Mouse (Mus musculus): Measurements from ENCODE around the gene Nat10. TPM values are rescaled to one million over a fixed set of nuclear protein-coding genes. Genes with fewer than 3 reads are reported as not detected.

Gene Nat10
- polyA plus RNA-seq, 1 experiment from 2014 or later: 15.8 TPM

- H3K4me3 ChIP-seq: no peak overlapping the region
- peak overlapping the region; percentile 37; the same call in 1 of the 2 replicates for H3K27ac ChIP-seq (replicated peaks)
- no peak overlapping the region for H3K9ac ChIP-seq
- ATAC-seq (ENCODE audit: extremely low read depth, insufficient number of reproducible peaks, low FRiP score, low TSS enrichment): no peak
- 64% methylated on average over 5 of the region's 5 CpGs for WGBS
- H3K4me2 ChIP-seq: no peak overlapping the region
- H3K27me3 ChIP-seq (replicated peaks): no peaks in the 10 kb centered on the region
- H3K4me1 ChIP-seq: peaks cover 29% of the 10 kb centered on the region
- peaks cover 4% of the 10 kb centered on the region for H3K36me3 ChIP-seq
- H3K9me3 ChIP-seq: no peaks in the 10 kb centered on the region
Measured at GRCm38 (mm10) chr2:103690828-103691227, 70.2 kb downstream of the Nat10 start.

- Histone ChIP-seq H3K9ac (no peak overlapping the region), H3K9me3 (no peaks in the 10 kb centered on the region), H3K4me1 (peaks cover 28% of the 10 kb centered on the region), H3K27me3 (replicated peaks) (no peaks in the 10 kb centered on the region), H3K4me3 (no peak overlapping the region), H3K27ac (replicated peaks) (peak overlapping the region; percentile 37), H3K36me3 (peaks cover 4% of the 10 kb centered on the region), H3K4me2 (no peak overlapping the region)
- ATAC-seq (ENCODE audit: extremely low read depth, insufficient number of reproducible peaks, low FRiP score, low TSS enrichment): no peak; the same call in 1 of the 2 replicates
- 45% methylated on average over 6 of the region's 6 CpGs for WGBS
Measured at GRCm38 (mm10) chr2:103690425-103690824, 70.6 kb downstream of the Nat10 start.

DNA sequence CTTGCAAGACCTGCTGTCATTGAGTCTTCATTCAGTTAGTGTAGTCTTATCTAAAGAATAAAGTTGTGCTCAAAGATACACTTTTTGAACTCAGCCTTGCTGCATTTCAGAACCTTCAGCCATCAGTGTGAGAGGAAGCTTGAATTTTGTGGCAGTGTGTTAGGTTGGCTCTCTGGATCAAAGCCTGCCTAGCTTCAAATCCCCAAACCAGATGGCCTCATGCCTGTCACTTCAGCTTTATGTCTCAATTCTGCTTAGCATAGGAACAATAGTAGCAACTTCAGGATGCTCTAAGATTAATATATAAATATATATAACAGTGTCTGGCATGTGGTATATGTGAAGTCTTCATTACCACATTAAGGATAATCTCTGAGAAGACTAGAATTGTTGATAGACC is 73.2 kb downstream of the Nat10 start:
- Histone ChIP-seq H3K36me3 (peaks cover 11% of the 10 kb centered on the region), H3K4me1 (peaks cover 42% of the 10 kb centered on the region), H3K9ac (no peak overlapping the region), H3K27me3 (replicated peaks) (no peaks in the 10 kb centered on the region), H3K4me3 (no peak overlapping the region), H3K9me3 (no peaks in the 10 kb centered on the region), H3K4me2 (no peak overlapping the region), H3K27ac (replicated peaks) (no peak overlapping the region)
- ATAC-seq (ENCODE audit: extremely low read depth, insufficient number of reproducible peaks, low FRiP score, low TSS enrichment): no peak

DNA sequence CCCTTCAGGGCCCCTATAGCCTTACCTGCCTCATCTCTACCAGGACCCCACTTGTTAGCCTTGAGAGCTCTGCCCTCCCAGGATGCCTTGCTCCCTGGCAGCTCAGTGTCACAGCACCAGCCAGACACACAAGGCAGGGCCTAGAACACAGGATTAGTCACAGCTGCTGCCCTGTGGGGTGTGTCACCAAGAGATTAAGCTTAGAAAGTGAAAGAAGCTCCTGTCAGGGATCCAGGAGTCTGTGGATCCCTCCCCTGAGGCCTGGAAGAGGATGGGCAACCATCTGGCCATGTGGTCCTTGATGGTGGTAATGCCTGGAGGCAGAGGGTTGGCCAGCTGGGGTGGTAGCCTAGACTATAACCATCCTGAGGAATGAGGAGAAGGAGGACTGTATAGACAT is 73.9 kb downstream of the Nat10 start:
- H3K27ac ChIP-seq (replicated peaks): no peak overlapping the region
- no peak for ATAC-seq (ENCODE audit: extremely low read depth, insufficient number of reproducible peaks, low FRiP score, low TSS enrichment)
- no peak overlapping the region for H3K4me2 ChIP-seq
- H3K9ac ChIP-seq: no peak overlapping the region
- H3K4me3 ChIP-seq: no peak overlapping the region
- H3K36me3 ChIP-seq: peaks cover 11% of the 10 kb centered on the region
- no peaks in the 10 kb centered on the region for H3K27me3 ChIP-seq (replicated peaks)
- peaks cover 50% of the 10 kb centered on the region for H3K4me1 ChIP-seq
- H3K9me3 ChIP-seq: no peaks in the 10 kb centered on the region

- Histone ChIP-seq H3K4me3 (no peak overlapping the region), H3K9ac (peak overlapping the region; percentile 44; the same call in 1 of the 2 replicates), H3K27ac (replicated peaks) (peak overlapping the region; percentile 17; the same call in 1 of the 2 replicates), H3K9me3 (no peaks in the 10 kb centered on the region), H3K27me3 (replicated peaks) (no peaks in the 10 kb centered on the region), H3K4me2 (no peak overlapping the region), H3K36me3 (peaks cover 11% of the 10 kb centered on the region), H3K4me1 (peaks cover 43% of the 10 kb centered on the region)
- no peak for ATAC-seq (ENCODE audit: extremely low read depth, insufficient number of reproducible peaks, low FRiP score, low TSS enrichment)
- 79% methylated on average over 4 of the region's 4 CpGs for WGBS
Measured at GRCm38 (mm10) chr2:103685581-103685980, 75.5 kb downstream of the Nat10 start.

DNA sequence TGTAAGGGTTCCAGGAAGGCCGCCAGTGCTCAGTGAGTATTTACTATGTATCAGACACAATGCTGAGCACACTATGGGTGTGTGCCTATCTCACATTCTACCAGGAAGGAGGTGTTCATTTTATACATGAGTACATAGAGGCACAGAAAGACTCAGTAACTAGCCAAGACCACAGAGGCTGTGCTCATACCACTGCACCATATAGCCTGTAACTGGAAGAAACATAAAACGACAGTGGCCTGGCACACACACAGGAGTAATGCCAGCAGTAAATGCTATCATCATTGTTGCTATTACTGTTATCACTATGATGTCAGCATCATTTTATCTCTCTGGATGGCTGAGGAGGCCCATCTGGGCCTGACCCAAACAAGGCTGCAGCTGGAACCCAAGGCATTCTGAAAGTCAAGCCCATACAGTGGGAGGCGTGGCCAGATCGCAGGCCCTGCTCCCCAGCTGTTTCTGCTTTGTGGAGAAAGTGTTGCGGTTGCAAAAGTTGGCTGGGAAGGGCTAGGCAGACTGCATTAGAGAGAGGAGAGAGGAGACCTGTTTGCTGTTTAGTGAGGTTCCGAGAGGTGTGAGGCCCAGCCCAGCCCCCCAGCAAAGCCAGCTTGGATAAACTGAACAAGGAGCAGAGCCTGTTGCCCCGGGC is 76.0 kb downstream of the Nat10 start:
- Histone ChIP-seq H3K4me2 (no peak overlapping the region), H3K9ac (peak overlapping the region; percentile 44; the same call in 1 of the 2 replicates), H3K36me3 (peaks cover 11% of the 10 kb centered on the region), H3K4me1 (peaks cover 37% of the 10 kb centered on the region), H3K9me3 (no peaks in the 10 kb centered on the region), H3K27me3 (replicated peaks) (no peaks in the 10 kb centered on the region), H3K4me3 (no peak overlapping the region), H3K27ac (replicated peaks) (peak overlapping the region; percentile 26)
- ATAC-seq (ENCODE audit: extremely low read depth, insufficient number of reproducible peaks, low FRiP score, low TSS enrichment): no peak
- 56% methylated on average over 7 of the region's 7 CpGs for WGBS

DNA sequence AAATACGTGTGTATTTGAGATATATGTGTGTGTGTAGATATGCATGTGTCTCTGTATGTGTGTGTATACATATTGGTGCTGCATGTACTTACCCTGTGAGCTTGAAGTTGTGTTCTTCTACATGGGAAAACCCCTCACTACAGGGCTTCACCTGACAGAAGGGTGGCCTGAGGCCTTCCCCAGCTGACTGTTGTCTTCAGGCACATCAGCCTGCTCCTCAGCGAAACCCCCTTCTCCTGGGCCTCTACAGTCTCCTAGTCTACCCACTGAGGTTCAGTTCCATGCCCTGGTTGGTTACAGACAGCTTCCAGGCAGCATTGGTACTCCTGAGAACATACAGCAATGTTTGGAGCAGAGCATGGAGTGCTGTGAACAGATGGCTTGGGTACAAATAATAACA is 76.6 kb downstream of the Nat10 start:
- H3K9ac ChIP-seq: no peak overlapping the region
- peaks cover 32% of the 10 kb centered on the region for H3K4me1 ChIP-seq
- ATAC-seq (ENCODE audit: extremely low read depth, insufficient number of reproducible peaks, low FRiP score, low TSS enrichment): no peak
- H3K27ac ChIP-seq (replicated peaks): peak overlapping the region; percentile 26
- WGBS: 78% methylated on average over 2 of the region's 2 CpGs
- no peak overlapping the region for H3K4me2 ChIP-seq
- peaks cover 11% of the 10 kb centered on the region for H3K36me3 ChIP-seq
- no peaks in the 10 kb centered on the region for H3K9me3 ChIP-seq
- no peak overlapping the region for H3K4me3 ChIP-seq
- no peaks in the 10 kb centered on the region for H3K27me3 ChIP-seq (replicated peaks)

DNA sequence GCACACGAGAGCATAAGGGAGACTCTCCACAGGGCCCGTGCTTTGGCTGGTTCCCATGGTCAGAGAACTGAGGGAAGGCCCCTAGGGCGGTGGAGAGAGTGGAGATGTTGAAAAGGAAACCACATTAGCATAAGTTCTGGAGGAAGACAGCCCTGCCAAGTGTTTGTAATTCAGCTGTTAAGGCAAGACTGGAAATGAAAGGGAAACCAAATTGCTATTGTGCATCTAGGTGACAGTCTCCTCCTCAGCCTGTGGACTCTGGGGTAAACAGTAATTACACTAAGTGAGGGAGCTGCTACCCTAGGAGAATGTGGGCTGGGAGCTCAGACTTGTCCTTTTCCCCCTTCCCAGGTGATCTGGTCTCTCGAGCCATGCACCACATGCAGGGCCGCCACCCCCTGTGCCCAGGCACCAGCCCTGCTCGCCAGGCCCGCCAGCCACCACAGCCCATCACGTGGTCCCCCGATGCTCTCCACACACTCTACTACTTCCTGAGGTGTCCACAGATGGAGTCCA is 78.1 kb downstream of the Nat10 start:
- Histone ChIP-seq H3K9ac (no peak overlapping the region), H3K4me1 (peaks cover 33% of the 10 kb centered on the region), H3K27ac (replicated peaks) (peak overlapping the region; percentile 43), H3K36me3 (peaks cover 11% of the 10 kb centered on the region; the same call in 1 of the 2 replicates), H3K27me3 (replicated peaks) (no peaks in the 10 kb centered on the region), H3K4me2 (no peak overlapping the region), H3K4me3 (no peak overlapping the region), H3K9me3 (no peaks in the 10 kb centered on the region)
- WGBS: 79% methylated on average over 9 of the region's 9 CpGs
- no peak for ATAC-seq (ENCODE audit: extremely low read depth, insufficient number of reproducible peaks, low FRiP score, low TSS enrichment)

- no peak for ATAC-seq (ENCODE audit: extremely low read depth, insufficient number of reproducible peaks, low FRiP score, low TSS enrichment)
Measured at GRCm38 (mm10) chr2:103682261-103682722, 78.8 kb downstream of the Nat10 start.

GRCm38 (mm10) chr2:103681149-103681548 is 79.9 kb downstream of the Nat10 start:
- Histone ChIP-seq H3K9ac (no peak overlapping the region), H3K36me3 (peaks cover 11% of the 10 kb centered on the region; the same call in 1 of the 2 replicates), H3K27ac (replicated peaks) (no peak overlapping the region), H3K27me3 (replicated peaks) (no peaks in the 10 kb centered on the region), H3K9me3 (no peaks in the 10 kb centered on the region), H3K4me2 (no peak overlapping the region), H3K4me1 (peaks cover 47% of the 10 kb centered on the region), H3K4me3 (no peak overlapping the region)
- ATAC-seq (ENCODE audit: extremely low read depth, insufficient number of reproducible peaks, low FRiP score, low TSS enrichment): no peak
- WGBS: 80% methylated on average over 5 of the region's 5 CpGs

More at GRCm38 (mm10) chr2:103682261-103682722, 78.8 kb downstream of the Nat10 start:
- Histone ChIP-seq H3K9ac (no peak overlapping the region), H3K4me1 (peaks cover 40% of the 10 kb centered on the region), H3K4me3 (no peak overlapping the region), H3K27ac (replicated peaks) (peak overlapping the region; percentile 43), H3K36me3 (peaks cover 11% of the 10 kb centered on the region; the same call in 1 of the 2 replicates), H3K27me3 (replicated peaks) (no peaks in the 10 kb centered on the region), H3K9me3 (no peaks in the 10 kb centered on the region), H3K4me2 (no peak overlapping the region)
- 74% methylated on average over 9 of the region's 9 CpGs for WGBS

DNA sequence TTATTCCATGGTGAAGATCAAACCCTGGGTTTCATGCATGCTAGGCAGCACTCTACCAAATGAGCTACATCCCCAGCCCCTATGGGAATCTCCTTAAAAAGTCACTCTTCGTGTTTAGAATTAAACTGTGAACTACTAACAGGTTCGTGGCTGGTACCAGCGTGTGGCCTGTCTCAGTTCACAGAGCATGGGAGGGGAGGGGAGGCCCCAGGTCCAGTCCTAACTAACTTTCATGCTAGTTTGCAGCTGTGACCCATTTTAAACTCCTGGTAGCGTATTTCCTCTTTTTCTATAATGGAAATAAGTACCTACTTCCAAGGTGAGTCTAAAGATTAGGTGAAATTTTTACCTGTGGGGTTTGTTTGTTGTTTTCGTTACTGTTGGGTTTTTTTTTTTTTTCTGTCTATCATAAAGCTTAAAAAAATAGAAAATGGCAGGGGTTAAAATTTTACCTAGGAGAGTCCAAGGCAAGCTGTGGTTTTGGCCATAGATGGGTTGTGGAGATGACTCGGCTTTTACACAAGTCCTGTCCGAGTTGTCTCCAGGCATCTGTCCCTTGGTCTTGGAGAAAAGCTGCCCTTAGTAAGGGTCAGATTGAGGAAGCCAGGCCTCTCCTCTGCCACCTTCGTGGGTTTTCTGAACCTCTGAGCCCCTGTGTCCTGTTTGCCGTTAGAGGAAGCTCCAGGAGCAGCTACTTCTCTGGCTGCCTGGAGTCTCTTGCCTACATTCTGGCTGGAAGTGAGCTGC is 80.5 kb downstream of the Nat10 start:
- 73% methylated on average over 9 of the region's 9 CpGs for WGBS
- Histone ChIP-seq H3K36me3 (peaks cover 11% of the 10 kb centered on the region; the same call in 1 of the 2 replicates), H3K4me3 (no peak overlapping the region), H3K9me3 (no peaks in the 10 kb centered on the region), H3K27me3 (replicated peaks) (no peaks in the 10 kb centered on the region), H3K4me1 (peaks cover 43% of the 10 kb centered on the region), H3K4me2 (no peak overlapping the region), H3K27ac (replicated peaks) (no peak overlapping the region), H3K9ac (no peak overlapping the region)
- ATAC-seq (ENCODE audit: extremely low read depth, insufficient number of reproducible peaks, low FRiP score, low TSS enrichment): no peak

All from heart, embryonic 13.5 days (tissue).